Mouse (Mus musculus): ENCODE measurements around the gene Pou2f1. TPM values are rescaled to one million over a fixed set of nuclear protein-coding genes. Genes with fewer than 3 reads are reported as not detected.

The Pou2f1 gene
- polyA plus RNA-seq, 1 experiment: 19.2 TPM

- Histone ChIP-seq H3K36me3 (ENCODE audit: control insufficient read depth, insufficient read depth, low read length) (no peaks in the 10 kb centered on the region; the same call in 1 of the 2 replicates), H3K4me1 (ENCODE audit: control insufficient read depth, insufficient read depth, low read length) (no peaks in the 10 kb centered on the region), H3K27ac (ENCODE audit: control insufficient read depth, insufficient read depth, low read depth, low read length) (no peak overlapping the region), H3K4me3 (ENCODE audit: control insufficient read depth, low read depth, low read length) (no peak overlapping the region), H3K27me3 (ENCODE audit: control insufficient read depth, insufficient read depth, low read length) (no peaks in the 10 kb centered on the region)
- TF ChIP-seq POLR2A (IDR thresholded peaks at IDR 0.05; ENCODE audit: control insufficient read depth, low read depth, low read length) (no peak), CTCF (IDR thresholded peaks at IDR 0.05; ENCODE audit: control insufficient read depth, insufficient read depth, insufficient replicate concordance, low read depth, low read length) (peak; percentile 12; the same call in 1 of the 2 replicates)
Measured at GRCm38 (mm10) chr1:165921026-165921425, 81.5 kb downstream of the Pou2f1 start.

GRCm38 (mm10) chr1:165914416-165914801 is 88.1 kb downstream of the Pou2f1 start:
- H3K27me3 ChIP-seq (ENCODE audit: control insufficient read depth, insufficient read depth, low read length): no peaks in the 10 kb centered on the region
- TF ChIP-seq CTCF (IDR thresholded peaks at IDR 0.05; ENCODE audit: control insufficient read depth, insufficient read depth, insufficient replicate concordance, low read depth, low read length) (no peak), POLR2A (IDR thresholded peaks at IDR 0.05; ENCODE audit: control insufficient read depth, low read depth, low read length) (no peak)

GRCm38 (mm10) chr1:165913720-165914415 is 88.6 kb downstream of the Pou2f1 start:
- Histone ChIP-seq H3K27ac (ENCODE audit: control insufficient read depth, insufficient read depth, low read depth, low read length) (no peak overlapping the region), H3K4me3 (ENCODE audit: control insufficient read depth, low read depth, low read length) (no peak overlapping the region), H3K27me3 (ENCODE audit: control insufficient read depth, insufficient read depth, low read length) (no peaks in the 10 kb centered on the region), H3K36me3 (ENCODE audit: control insufficient read depth, insufficient read depth, low read length) (peaks cover 4% of the 10 kb centered on the region), H3K4me1 (ENCODE audit: control insufficient read depth, insufficient read depth, low read length) (no peaks in the 10 kb centered on the region)
- no peak for TF ChIP-seq POLR2A (IDR thresholded peaks at IDR 0.05; ENCODE audit: control insufficient read depth, low read depth, low read length)
- no peak for TF ChIP-seq CTCF (IDR thresholded peaks at IDR 0.05; ENCODE audit: control insufficient read depth, insufficient read depth, insufficient replicate concordance, low read depth, low read length)

More at GRCm38 (mm10) chr1:165914416-165914801, 88.1 kb downstream of the Pou2f1 start:
- Histone ChIP-seq H3K4me3 (ENCODE audit: control insufficient read depth, low read depth, low read length) (no peak overlapping the region), H3K4me1 (ENCODE audit: control insufficient read depth, insufficient read depth, low read length) (no peaks in the 10 kb centered on the region), H3K36me3 (ENCODE audit: control insufficient read depth, insufficient read depth, low read length) (peaks cover 2% of the 10 kb centered on the region), H3K27ac (ENCODE audit: control insufficient read depth, insufficient read depth, low read depth, low read length) (no peak overlapping the region)

DNA sequence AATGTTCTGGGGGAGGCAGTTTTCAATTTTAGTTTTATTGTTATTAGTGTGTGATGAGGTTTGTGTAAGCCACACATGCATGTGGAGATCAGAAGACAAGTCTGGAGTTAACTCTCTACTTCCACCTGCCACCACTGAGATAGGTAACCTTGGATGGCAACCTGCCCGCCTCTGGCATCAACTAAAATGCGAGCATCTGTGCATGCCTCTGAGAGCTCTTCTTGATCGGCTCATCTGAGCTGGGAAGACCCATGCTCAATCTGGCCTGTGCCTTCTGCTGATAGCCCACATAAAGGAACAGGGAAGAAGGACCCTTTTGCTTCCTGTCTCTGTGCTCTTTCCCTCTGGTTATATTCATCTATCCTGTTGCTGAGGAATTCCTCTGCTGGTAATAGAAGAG is 93.0 kb downstream of the Pou2f1 start:
- H3K4me1 ChIP-seq (ENCODE audit: control insufficient read depth, insufficient read depth, low read length): no peaks in the 10 kb centered on the region
- TF ChIP-seq CTCF (IDR thresholded peaks at IDR 0.05; ENCODE audit: control insufficient read depth, insufficient read depth, insufficient replicate concordance, low read depth, low read length) (no peak), POLR2A (IDR thresholded peaks at IDR 0.05; ENCODE audit: control insufficient read depth, low read depth, low read length) (no peak)
- no peak overlapping the region for H3K4me3 ChIP-seq (ENCODE audit: control insufficient read depth, low read depth, low read length)
- no peaks in the 10 kb centered on the region for H3K27me3 ChIP-seq (ENCODE audit: control insufficient read depth, insufficient read depth, low read length)
- H3K27ac ChIP-seq (ENCODE audit: control insufficient read depth, insufficient read depth, low read depth, low read length): no peak overlapping the region
- peaks cover 5% of the 10 kb centered on the region for H3K36me3 ChIP-seq (ENCODE audit: control insufficient read depth, insufficient read depth, low read length)

DNA sequence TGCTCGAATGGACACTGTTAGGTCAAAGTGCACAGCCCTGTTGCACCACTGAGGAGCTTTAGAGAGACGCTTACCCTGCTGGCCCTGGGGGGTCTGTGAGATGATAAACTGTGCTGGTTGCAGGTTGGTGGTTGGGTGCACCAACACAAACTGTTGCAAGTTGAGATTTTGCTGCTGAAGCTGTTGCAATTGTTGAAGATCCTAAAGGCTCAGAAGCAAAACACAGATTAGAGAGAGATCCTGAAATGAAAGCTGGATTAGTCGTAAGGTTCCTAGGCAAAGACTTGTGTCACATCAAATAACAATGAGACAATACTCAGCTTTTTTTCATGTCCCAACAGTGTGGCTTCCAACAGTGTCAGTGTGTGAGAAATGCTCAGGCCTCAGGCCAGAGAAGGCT is 93.7 kb downstream of the Pou2f1 start:
- peaks cover 5% of the 10 kb centered on the region for H3K36me3 ChIP-seq (ENCODE audit: control insufficient read depth, insufficient read depth, low read length)
- H3K4me3 ChIP-seq (ENCODE audit: control insufficient read depth, low read depth, low read length): no peak overlapping the region
- no peaks in the 10 kb centered on the region for H3K4me1 ChIP-seq (ENCODE audit: control insufficient read depth, insufficient read depth, low read length)
- H3K27ac ChIP-seq (ENCODE audit: control insufficient read depth, insufficient read depth, low read depth, low read length): no peak overlapping the region
- no peak for TF ChIP-seq CTCF (IDR thresholded peaks at IDR 0.05; ENCODE audit: control insufficient read depth, insufficient read depth, insufficient replicate concordance, low read depth, low read length)
- no peak for TF ChIP-seq POLR2A (IDR thresholded peaks at IDR 0.05; ENCODE audit: control insufficient read depth, low read depth, low read length)
- no peaks in the 10 kb centered on the region for H3K27me3 ChIP-seq (ENCODE audit: control insufficient read depth, insufficient read depth, low read length)

DNA sequence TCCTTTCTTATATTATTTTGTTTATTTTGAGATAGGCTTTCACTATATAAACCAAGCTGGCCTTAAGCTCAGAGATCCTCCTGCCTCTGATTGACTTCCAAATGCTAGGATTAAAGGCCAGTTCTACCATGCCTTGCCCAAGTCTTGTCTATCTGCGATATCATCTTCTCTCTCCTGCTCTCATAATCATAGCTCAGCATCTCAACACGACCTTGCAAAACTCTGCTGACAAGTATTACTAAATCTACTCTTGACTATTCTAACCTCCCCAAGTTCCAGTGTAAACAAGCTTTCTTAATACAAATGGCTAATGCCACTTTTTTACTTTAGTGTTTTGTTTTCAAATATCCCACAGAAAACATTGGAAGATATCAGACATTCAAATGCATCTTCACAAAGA is 94.3 kb downstream of the Pou2f1 start:
- peaks cover 5% of the 10 kb centered on the region for H3K36me3 ChIP-seq (ENCODE audit: control insufficient read depth, insufficient read depth, low read length)
- TF ChIP-seq POLR2A (IDR thresholded peaks at IDR 0.05; ENCODE audit: control insufficient read depth, low read depth, low read length) (no peak), CTCF (IDR thresholded peaks at IDR 0.05; ENCODE audit: control insufficient read depth, insufficient read depth, insufficient replicate concordance, low read depth, low read length) (no peak)
- no peak overlapping the region for H3K27ac ChIP-seq (ENCODE audit: control insufficient read depth, insufficient read depth, low read depth, low read length)
- H3K27me3 ChIP-seq (ENCODE audit: control insufficient read depth, insufficient read depth, low read length): no peaks in the 10 kb centered on the region
- no peaks in the 10 kb centered on the region for H3K4me1 ChIP-seq (ENCODE audit: control insufficient read depth, insufficient read depth, low read length)
- no peak overlapping the region for H3K4me3 ChIP-seq (ENCODE audit: control insufficient read depth, low read depth, low read length)

DNA sequence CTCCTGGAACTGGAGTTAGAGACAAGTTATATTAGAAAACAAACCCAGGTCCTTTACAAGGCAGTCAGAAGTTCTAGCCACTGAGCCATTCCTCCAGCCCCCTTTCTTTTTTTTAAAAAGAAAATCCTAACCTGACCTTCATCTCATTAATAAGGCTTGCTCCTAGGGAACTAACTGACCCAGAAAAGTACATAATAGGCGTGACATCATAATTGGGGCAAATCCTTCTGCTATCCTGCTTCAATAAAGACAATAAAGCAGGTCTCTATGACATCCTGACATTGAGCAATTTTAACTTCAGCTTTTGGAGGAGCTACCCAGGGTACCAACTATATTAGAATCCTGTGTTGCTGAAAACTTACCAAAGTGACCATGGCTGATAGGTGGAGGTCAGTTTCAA is 98.9 kb downstream of the Pou2f1 start:
- peaks cover 4% of the 10 kb centered on the region for H3K36me3 ChIP-seq (ENCODE audit: control insufficient read depth, insufficient read depth, low read length)
- no peak overlapping the region for H3K4me3 ChIP-seq (ENCODE audit: control insufficient read depth, low read depth, low read length)
- H3K4me1 ChIP-seq (ENCODE audit: control insufficient read depth, insufficient read depth, low read length): no peaks in the 10 kb centered on the region
- H3K27ac ChIP-seq (ENCODE audit: control insufficient read depth, insufficient read depth, low read depth, low read length): no peak overlapping the region
- no peaks in the 10 kb centered on the region for H3K27me3 ChIP-seq (ENCODE audit: control insufficient read depth, insufficient read depth, low read length)
- TF ChIP-seq CTCF (IDR thresholded peaks at IDR 0.05; ENCODE audit: control insufficient read depth, insufficient read depth, insufficient replicate concordance, low read depth, low read length) (no peak), POLR2A (IDR thresholded peaks at IDR 0.05; ENCODE audit: control insufficient read depth, low read depth, low read length) (no peak)
